Mouse (Mus musculus) liver, embryonic 14.5 days (tissue): ENCODE measurements at regions not wholly inside any gene's neighbourhood (a gene's known extent, or its start where the extent isn't known, plus 50 kb on each side); places are given as distances from the start of the nearest gene placed in this dataset.

ENCODE experiments used
- CTCF ChIP-seq: IDR thresholded peaks from 2 replicates; pipeline ENCODE4 v1.5.1; 2016; ENCODE audit warnings: antibody characterized with exemption, low read depth, control low read depth
- EP300 ChIP-seq: IDR thresholded peaks from 2 replicates; pipeline ENCODE4 v1.6.1; 2016; ENCODE audit warnings: antibody characterized with exemption, low read depth

DNA sequence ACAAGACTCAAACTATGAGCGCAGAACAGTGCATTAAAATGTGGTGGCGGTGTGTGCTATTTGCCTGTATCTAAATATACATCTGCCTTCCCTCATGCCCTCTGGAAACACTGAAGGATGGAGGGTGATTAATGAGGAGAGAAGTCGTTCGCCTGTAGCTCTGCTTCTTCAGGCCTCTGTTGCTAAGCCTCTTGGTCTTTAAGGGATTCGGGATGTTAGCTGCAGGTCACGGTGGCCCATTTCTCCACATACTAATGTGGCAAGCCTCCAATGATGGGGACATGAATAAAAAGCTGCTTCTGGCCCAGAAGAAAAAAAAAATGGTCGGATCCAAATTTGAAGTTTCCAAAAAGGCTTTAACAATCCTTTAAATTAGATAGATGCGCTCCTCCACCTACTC lies 137.0 kb upstream of the Btg1 start:
- no peak for TF ChIP-seq CTCF
- no peak for TF ChIP-seq EP300
